Mouse (Mus musculus) c-Kit-positive CD71-negative TER-119-negative erythroid progenitor cells, embryonic 14.5 days (primary cell): ENCODE measurements around the gene Rgs10.

Experiments
- DNase-seq: peaks from one replicate; pipeline ENCODE4 v3.0.0-alpha.2; 2013; ENCODE audit warnings: low read depth

The Rgs10 gene

GRCm38 (mm10) chr7:128374156-128374555 is 44.4 kb downstream of the Rgs10 start:
- DNase-seq = no peak

GRCm38 (mm10) chr7:128373751-128374150 is 44.8 kb downstream of the Rgs10 start:
- no peak for DNase-seq

- no peak for DNase-seq
Observed at GRCm38 (mm10) chr7:128372331-128372730, 46.2 kb downstream of the Rgs10 start.

DNA sequence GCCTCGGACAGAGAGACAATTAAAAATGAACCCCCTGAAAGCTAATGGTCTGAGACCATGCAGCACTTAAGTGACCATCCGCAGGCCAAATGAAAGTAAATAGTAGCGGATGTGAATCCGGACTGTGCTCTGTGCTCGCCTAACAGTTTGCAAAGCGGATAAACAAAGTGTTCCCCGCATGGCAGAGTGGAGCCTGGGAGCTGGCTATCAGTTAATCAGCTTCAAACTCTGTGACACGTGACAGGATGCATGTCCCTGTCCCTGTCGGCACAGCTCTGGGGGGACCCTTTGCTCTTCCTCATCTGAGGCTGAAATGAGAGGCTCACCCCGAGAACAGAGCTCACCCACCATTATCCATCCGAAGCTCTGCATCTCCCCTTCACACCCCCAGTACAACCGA is 49.2 kb downstream of the Rgs10 start:
- DNase-seq = no peak

DNA sequence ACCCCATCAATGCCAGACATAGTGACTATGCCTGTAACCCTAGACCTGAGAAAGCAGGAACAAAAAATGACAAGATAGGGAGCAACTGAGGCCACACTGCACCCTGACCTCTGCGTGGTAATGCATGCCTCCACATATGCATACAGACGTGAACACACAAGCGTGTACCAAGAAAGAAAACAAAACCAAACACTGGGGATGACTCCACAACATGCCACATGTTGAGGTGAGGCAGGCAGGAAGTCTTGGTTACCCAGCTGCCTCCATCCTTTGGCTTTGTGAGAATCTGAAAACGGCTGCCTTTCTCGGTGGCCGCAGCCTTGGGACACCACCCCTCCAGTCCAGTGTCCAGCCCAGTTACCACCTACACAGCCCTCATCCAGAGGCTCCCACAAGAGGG is 49.7 kb downstream of the Rgs10 start:
- no peak for DNase-seq

GRCm38 (mm10) chr7:128366654-128367053 is 51.9 kb downstream of the Rgs10 start:
- no peak for DNase-seq

GRCm38 (mm10) chr7:128365096-128365715 is 53.4 kb downstream of the Rgs10 start:
- DNase-seq = no peak

DNA sequence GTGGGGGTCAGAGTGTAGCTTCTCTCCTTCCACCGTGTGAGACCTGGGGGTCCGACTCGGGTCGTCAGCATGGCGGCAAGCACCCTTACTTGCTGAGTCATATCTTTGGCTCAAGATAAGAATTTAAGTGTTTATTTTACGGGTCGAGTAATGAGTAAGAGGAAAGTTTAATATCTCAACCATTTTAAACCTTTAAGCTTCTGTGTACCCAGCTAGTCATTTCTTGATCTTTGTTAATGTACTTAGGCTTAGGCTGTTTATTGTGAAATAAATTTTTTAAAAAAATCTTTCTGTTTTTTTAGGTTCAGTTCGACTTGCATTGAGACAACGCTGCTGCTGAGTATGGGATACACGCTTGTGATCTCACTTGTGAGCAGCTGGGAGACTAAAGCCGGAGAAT is 54.0 kb downstream of the Rgs10 start:
- no peak for DNase-seq

DNA sequence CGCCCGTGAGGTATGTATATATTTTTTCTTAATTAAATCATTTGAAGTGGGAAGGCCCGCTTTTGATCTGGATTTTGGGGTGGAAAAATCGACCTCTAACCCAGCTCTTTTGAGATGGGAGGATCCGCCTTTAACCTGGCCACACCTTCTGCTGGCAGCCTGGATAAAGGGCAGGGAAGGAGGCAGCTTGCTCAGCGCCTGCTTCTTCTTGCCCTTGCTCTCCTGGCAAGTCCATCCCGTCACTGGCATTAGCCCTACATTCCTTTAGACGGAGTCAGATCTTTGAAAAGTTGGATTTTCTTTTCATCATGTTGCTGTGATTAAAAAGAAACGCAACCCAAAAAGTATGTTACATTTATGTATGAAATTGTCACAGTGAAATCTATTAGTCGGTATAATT is 54.8 kb downstream of the Rgs10 start:
- no peak for DNase-seq

GRCm38 (mm10) chr7:128362916-128363315 is 55.6 kb downstream of the Rgs10 start:
- no peak for DNase-seq

GRCm38 (mm10) chr7:128359741-128360140 is 58.8 kb downstream of the Rgs10 start:
- DNase-seq = no peak

- DNase-seq = no peak
Observed at GRCm38 (mm10) chr7:128359164-128359563, 59.4 kb downstream of the Rgs10 start.

GRCm38 (mm10) chr7:128358741-128359140 is 59.8 kb downstream of the Rgs10 start:
- no peak for DNase-seq

DNA sequence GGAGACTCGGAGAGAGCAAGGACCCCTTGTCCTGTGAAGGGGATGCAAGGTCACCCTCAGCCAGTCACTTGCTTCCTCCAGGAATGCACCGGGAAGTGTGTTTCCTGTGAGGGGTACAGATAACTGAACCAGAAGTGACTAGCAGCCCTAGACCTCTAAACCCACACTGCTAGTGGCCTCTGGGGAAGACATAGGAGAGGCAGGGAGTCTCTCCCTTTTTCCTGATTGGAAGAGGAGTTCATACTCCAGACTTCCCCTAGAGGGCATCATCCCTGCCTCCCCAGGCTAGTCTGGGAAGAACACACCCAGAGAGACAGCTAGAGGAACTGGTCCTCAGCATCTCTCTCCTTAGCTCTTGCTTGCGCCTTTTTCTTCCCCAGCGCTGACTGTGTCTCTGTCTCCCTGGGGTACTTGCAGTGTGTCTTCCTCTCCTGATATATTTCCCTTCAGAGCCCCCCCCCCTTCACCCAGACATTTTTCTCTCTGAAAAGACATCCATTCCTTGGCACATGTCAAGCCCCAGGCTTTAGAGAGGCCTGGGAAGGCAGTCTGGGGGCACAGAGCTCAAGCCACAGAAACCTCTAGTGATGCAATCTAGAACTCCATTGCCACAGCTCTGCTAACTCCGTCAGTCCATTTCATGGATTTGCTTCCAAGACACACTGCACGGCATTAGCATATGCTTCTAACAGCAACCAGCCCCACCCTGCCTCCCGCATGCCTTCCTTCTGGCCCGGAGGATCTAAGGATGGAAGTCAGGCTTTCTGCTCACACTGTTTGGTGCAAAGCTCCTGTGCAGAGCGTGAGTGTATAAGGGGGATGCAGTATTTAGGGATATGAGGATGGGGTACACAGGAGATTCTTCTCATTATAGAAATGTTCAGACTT is 61.4 kb downstream of the Rgs10 start:
- no peak for DNase-seq

GRCm38 (mm10) chr7:128355463-128355862 is 63.1 kb downstream of the Rgs10 start:
- no peak for DNase-seq

- DNase-seq = no peak
Observed at GRCm38 (mm10) chr7:128352721-128353120, 65.8 kb downstream of the Rgs10 start.

DNA sequence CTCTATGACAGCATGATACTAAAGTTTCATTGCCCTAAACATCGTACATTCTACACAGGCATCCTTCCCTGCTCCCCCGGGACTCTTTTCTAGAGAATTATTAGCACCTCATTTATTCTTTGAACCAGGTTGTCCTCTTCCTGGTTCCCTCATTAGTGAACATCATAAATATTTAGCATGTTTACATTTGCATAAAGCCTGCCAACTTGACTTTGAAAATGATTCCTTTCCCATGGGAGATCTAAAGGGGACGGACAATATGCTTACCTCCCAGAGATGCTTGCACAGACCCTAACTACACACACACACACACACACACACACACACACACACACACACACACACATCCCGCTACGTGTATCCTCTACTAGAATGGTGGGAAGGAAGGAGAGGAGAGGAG is 67.4 kb downstream of the Rgs10 start:
- no peak for DNase-seq

- no peak for DNase-seq
Observed at GRCm38 (mm10) chr7:128350316-128350715, 68.2 kb downstream of the Rgs10 start.

DNA sequence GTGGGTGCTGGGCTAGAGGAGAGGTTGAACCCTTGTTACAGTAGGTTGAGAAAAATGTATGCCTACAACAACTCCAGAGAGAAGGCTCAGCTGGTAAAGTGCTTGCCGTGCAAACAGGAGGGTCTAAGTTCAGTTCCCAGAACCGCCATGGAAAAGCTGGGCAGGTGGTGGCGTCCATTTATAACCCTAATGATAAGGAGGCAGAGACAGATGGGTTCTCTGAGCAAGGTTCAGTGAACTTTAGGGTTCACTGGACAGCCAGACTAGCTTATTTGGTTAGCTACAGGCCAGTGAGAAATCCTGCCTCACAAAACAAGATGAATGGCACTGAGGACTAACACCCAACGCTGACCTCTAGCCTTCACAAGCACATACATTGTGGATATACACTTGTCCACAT is 68.8 kb downstream of the Rgs10 start:
- no peak for DNase-seq

DNA sequence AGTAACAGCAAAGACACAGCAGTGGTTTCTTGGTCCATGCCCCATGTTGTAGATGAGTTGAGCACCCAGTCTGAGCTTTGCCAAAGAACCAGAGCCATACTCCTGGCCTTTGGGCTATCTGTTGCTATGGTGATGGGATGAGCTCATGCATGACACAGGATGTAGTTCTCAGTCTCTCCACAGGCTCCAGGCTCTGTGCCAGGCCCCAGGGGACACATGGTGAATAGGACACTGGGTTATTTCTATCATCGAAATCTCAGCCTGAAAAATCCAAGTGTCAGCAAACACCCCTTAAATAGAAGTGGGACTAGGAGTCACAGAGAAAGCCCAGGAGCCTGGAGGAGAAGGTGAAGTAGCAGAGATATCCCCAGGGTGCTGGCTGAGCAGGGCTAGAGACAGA is 70.0 kb downstream of the Rgs10 start:
- no peak for DNase-seq

DNA sequence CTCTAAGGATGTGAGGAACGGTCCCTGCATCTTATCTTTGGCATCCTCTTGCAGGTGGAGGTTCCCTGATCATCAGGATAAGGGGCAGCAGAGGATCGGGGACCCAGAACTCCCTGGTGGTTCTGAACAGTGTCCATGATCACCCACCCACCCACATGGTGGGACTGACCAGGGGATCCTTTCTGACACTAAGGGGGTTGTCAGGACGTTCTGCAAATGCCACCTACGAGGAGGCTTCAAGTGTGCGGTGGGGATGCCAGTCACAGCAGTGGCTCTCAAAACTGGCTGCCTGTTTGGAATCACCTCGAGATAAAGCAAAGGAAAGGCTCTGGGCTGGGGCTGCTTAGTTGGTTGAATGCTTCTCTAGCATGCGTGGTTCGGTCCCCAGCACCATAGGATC is 71.6 kb downstream of the Rgs10 start:
- no peak for DNase-seq

GRCm38 (mm10) chr7:128346522-128346921 is 72.0 kb downstream of the Rgs10 start:
- no peak for DNase-seq

DNA sequence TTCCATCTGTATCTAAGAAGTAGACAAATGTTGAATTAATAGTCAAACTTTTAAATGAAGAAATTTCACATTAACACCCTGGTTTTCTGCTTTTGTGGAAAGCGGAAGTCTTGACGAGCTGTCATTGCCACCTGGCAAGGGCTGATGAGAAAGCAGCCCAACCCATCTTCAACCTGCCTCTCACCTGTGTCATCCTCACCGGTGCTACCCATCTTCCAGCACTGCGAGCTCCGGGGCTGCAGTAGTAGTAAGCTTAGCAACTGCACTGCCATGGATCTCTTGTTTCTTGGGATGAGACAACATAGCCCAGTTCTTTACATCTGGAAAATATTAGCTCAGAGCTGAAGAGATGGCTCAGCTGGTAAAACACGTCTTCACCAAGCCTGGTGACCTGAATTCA is 72.9 kb downstream of the Rgs10 start:
- no peak for DNase-seq
